Mouse (Mus musculus): ENCODE data around the gene Tmem213. TPM values are rescaled to one million over a fixed set of nuclear protein-coding genes. Genes with fewer than 3 reads are reported as not detected.

The Tmem213 gene
- polyA plus RNA-seq (2012; rRNA removed): not detected in 2 replicates

GRCm38 (mm10) chr6:38109160-38109795 lies at the start of gene Tmem213:
Gene Tmem213 (plus strand): TSS chr6:38109255.

GRCm38 (mm10) chr6:38124207-38124835 lies 15.3 kb downstream of the Tmem213 start, which contains the start of gene Atp6v0a4:
Gene Atp6v0a4 (minus strand): TSS chr6:38124586.

Other genes with a start within 250 kb of the Tmem213 start
- 50.4 and 75.5 TPM in 2 replicates for gene Trim24, start 238.4 kb upstream of the Tmem213 start, polyA plus RNA-seq (2012; rRNA removed)
- 0.26 and 0.92 TPM in 2 replicates for gene Svopl, start 62.3 kb upstream of the Tmem213 start, polyA plus RNA-seq (2012; rRNA removed)
- 0.13 and 0.15 TPM in 2 replicates for gene Atp6v0a4, start 15.3 kb downstream of the Tmem213 start, polyA plus RNA-seq (2012; rRNA removed)
- gene D630045J12Rik, start 144.8 kb downstream of the Tmem213 start, polyA plus RNA-seq (2012; rRNA removed): 12.2 and 17.5 TPM in 2 replicates
- gene Zc3hav1l, start 190.0 kb downstream of the Tmem213 start, polyA plus RNA-seq (2012; rRNA removed): 20.8 and 41.5 TPM in 2 replicates
- 2.9 and 3.4 TPM in 2 replicates for gene Zc3hav1, start 245.3 kb downstream of the Tmem213 start, polyA plus RNA-seq (2012; rRNA removed)

Measured in central nervous system, embryonic 11.5 days (tissue).